Mouse (Mus musculus) liver, adult 2 months (tissue): ENCODE measurements around the gene Serp1.

ENCODE experiments used
- CTCF ChIP-seq: fragments of 200-500 bp; IDR thresholded peaks from 2 replicates; pipeline ENCODE4 v1.5.1; 2011; ENCODE audit warnings: low read depth, low read length, control low read depth
- POLR2A ChIP-seq: fragments of 200-500 bp; IDR thresholded peaks from 2 replicates; pipeline ENCODE4 v1.6.1; 2011; ENCODE audit warnings: low read length, control low read depth; ENCODE audit not compliant: insufficient read depth; ENCODE audit errors: extremely low read depth

GRCm38 (mm10) chr3:58501961-58502360 is 23.7 kb downstream of the Serp1 start:
- no peak for TF ChIP-seq CTCF
- TF ChIP-seq POLR2A, result no peak
